Mouse (Mus musculus) embryonic facial prominence, embryonic 15.5 days (tissue): Measurements from ENCODE around the gene H2afy. TPM values are rescaled to one million over a fixed set of nuclear protein-coding genes. Genes with fewer than 3 reads are reported as not detected.
A peak's percentile ranks its signal among the peaks of the same experiment; 100 is the strongest.

Source experiments
- ATAC-seq: fragments of 200-750 bp; cut with Nextera tagmentation; 2 replicates; pipeline ENCODE4 v1.8.0; 2017; ENCODE audit warnings: low read depth, moderate TSS enrichment; ENCODE audit not compliant: insufficient number of reproducible peaks, low FRiP score, low TSS enrichment
- H3K27ac ChIP-seq: fragments of 300-500 bp; sonication (generic); replicated peaks from 2 replicates; pipeline ENCODE4 v1.5.1; 2015; ENCODE audit warnings: mild to moderate bottlenecking, inconsistent platforms
- H3K27me3 ChIP-seq: fragments of 300-500 bp; sonication (generic); 2 replicates; pipeline ENCODE4 v1.6.1; 2015; ENCODE audit warnings: inconsistent platforms
- H3K36me3 ChIP-seq: fragments of 300-500 bp; sonication (generic); 2 replicates; pipeline ENCODE4 v1.6.1; 2015; ENCODE audit warnings: mild to moderate bottlenecking, inconsistent platforms
- H3K4me1 ChIP-seq: fragments of 300-500 bp; sonication (generic); 2 replicates; pipeline ENCODE4 v1.6.1; 2015; ENCODE audit warnings: inconsistent platforms
- H3K4me2 ChIP-seq: fragments of 300-500 bp; sonication (generic); replicated peaks from 2 replicates; pipeline ENCODE4 v1.6.1; 2015; ENCODE audit warnings: mild to moderate bottlenecking, inconsistent platforms
- H3K4me3 ChIP-seq: fragments of 300-500 bp; sonication (generic); replicated peaks from 2 replicates; pipeline ENCODE4 v1.5.1; 2015; ENCODE audit warnings: mild to moderate bottlenecking, inconsistent platforms
- H3K9ac ChIP-seq: fragments of 300-500 bp; sonication (generic); 2 replicates; pipeline ENCODE4 v1.6.1; 2015; ENCODE audit warnings: inconsistent platforms
- H3K9me3 ChIP-seq: fragments of 300-500 bp; sonication (generic); replicated peaks from 2 replicates; pipeline ENCODE4 v1.6.1; 2016; ENCODE audit warnings: inconsistent platforms
- WGBS: fragments of 180-500 bp; shearing (Covaris S2); methylation state at CpG from one replicate; pipeline ENCODE4 v1.1.7; 2015; 5-methylcytosine and 5-hydroxymethylcytosine counted together
- polyA plus RNA-seq: library from polyadenylated mRNA; unstranded; fragments of >200 nt; fragmentation: Nextera tagmentation; extraction: Ambion mirVana; gene quantifications from 2 replicates; pipeline ENCODE4 v1.2.1, GENCODE M21; 2015

H2afy gene
- polyA plus RNA-seq, 1 experiment from 2014 or later, result 292 TPM

DNA sequence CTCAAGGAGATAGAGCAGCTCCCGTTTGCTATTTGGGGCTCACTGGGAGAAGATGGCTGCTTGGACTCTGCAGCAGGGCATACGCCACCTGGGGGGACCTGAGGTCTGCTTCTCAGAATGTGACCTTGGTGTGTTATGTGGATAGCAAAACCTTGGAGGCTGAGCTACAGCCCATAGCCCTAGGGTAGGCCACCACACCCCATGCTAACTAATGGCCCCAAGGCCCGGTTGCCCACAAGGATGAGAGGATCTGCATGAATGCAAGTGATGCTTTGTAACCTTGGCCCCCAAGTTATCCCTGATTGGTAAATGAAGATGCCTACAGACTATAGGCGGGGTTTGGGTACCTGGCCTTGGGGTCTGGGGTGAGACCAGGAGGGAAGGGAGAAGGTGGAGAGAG is 26.5 kb downstream of the H2afy start:
- WGBS, result 83% methylated on average over 4 of the region's 4 CpGs
- H3K9ac ChIP-seq, result no peak overlapping the region

DNA sequence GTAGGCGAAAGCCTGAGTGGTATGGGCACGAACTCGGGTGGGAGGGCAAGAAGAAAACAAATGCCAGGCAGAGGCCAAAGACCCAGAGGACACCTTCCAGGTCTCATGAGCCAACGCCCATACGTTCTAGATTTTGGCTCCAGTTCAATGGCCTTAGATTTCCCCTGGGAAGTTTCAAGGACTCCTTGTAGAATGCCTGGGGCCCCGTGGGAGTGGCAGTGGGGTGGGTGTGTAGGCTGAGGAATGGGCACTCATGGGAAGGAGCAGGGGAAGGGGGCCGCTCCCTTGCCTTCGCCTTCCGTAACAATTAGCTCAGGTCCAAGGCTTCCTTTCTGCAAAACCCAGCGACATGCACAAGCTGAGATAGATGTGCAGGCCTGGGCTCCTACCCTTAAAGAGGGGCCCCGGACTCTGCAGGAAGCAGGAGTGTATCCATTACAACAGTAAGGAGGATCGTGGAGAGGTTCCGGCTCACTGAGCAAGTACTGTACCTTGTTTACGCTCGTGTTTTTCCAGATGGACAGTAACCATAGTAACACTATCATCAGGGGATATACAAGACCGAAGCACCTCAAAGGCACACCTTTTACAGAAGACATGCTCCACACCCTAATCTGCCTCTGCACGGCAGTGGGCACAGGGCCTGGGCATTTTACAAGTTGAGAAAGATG is 27.2 kb downstream of the H2afy start:
- peaks cover 58% of the 10 kb centered on the region for H3K4me1 ChIP-seq

More for the DNA sequence above, 26.5 kb downstream of the H2afy start:
- ATAC-seq, result no peak
- Histone ChIP-seq H3K36me3 (0 out of 2 replicates have a peak, but pooled peaks cover 4% of the 10 kb centered on the region), H3K9me3 (no peaks in the 10 kb centered on the region), H3K27ac (no peak overlapping the region), H3K4me3 (no peak overlapping the region), H3K4me2 (no peak overlapping the region), H3K27me3 (no peaks in the 10 kb centered on the region), H3K4me1 (peaks cover 64% of the 10 kb centered on the region)

DNA sequence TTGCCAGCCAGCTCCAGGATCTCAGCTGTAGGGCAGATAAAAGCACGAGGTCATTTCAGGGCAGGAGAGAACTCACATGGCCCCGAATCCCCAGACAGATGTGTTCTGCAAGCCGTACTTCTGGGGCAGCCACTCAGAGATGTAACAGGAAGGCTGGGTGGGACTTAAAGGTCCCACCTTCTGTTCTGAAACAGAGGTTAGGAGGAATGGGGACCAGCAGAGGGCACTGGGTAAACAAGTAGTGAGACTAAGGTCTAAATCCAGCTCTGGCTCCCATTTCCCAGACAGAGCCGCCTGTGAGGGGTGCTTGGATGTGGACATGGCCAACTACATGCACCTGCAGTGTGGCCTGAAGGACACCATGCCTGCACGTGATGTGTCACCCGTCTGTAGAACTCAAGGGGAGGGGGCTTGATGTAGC is 31.2 kb downstream of the H2afy start:
- no peak overlapping the region for H3K4me3 ChIP-seq
- 79% methylated on average over 6 of the region's 6 CpGs for WGBS
- no peak overlapping the region for H3K9ac ChIP-seq
- peaks cover 38% of the 10 kb centered on the region for H3K4me1 ChIP-seq
- no peak overlapping the region for H3K4me2 ChIP-seq
- H3K27ac ChIP-seq, result no peak overlapping the region
- peaks cover 31% of the 10 kb centered on the region for H3K36me3 ChIP-seq
- no peaks in the 10 kb centered on the region for H3K27me3 ChIP-seq
- no peak for ATAC-seq
- no peaks in the 10 kb centered on the region for H3K9me3 ChIP-seq

More for the DNA sequence above, 27.2 kb downstream of the H2afy start:
- peak; percentile 21; the same call in 1 of the 2 replicates for ATAC-seq
- H3K4me2 ChIP-seq, result no peak overlapping the region
- H3K36me3 ChIP-seq, result 0 out of 2 replicates have a peak, but pooled peaks cover 11% of the 10 kb centered on the region
- no peaks in the 10 kb centered on the region for H3K9me3 ChIP-seq
- H3K4me3 ChIP-seq, result no peak overlapping the region
- H3K27me3 ChIP-seq, result no peaks in the 10 kb centered on the region
- WGBS, result 59% methylated on average over 17 of the region's 17 CpGs
- H3K27ac ChIP-seq, result no peak overlapping the region
- no peak overlapping the region for H3K9ac ChIP-seq

DNA sequence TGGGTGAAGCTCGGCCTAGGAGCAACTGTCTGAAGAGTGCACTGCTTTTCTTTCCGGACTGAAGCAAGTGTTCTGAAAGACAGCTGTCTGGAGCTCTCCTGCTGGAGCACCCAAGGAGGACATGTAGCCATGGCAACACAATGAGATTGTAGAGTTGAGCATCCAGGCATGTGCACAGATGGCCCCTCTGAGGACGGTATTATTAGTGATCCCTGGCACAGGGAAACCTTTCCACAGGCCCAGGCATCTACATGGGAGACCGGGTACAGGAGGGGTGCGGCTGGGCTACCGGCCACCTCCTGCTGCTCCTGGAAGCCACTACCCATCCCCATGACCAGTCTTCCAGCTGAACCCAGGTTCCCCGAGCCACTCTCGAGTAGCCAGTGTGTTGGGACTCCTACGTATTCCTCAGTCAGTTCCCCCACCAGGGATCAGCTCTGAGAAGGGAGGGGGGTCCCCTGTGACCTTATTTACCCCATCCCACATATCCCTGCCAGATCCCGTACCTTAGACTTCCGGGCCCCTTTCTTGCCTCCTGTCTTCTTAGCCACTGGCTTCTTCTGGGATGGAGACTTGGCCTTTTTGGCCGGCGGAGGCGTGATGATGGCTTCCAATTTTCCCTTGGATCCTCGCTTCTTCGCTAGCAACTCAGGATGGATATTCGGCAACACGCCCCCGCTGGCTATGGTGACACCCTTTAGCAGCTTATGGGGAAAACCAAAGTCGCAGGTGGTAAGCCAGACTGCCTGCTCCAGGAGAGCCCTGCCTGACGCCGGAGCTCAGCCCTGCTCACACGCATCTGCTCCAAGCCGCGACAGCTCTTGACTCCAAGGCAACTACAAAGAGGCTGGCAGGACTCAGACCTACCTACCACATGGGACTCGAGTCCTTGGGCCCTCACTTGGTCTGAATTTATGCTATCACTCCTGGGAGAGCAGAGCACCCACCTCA is 32.1 kb downstream of the H2afy start:
- no peak overlapping the region for H3K9ac ChIP-seq
- ATAC-seq, result no peak
- H3K4me2 ChIP-seq, result no peak overlapping the region
- no peaks in the 10 kb centered on the region for H3K27me3 ChIP-seq
- H3K4me1 ChIP-seq, result peaks cover 29% of the 10 kb centered on the region
- H3K9me3 ChIP-seq, result no peaks in the 10 kb centered on the region
- peaks cover 35% of the 10 kb centered on the region for H3K36me3 ChIP-seq
- H3K4me3 ChIP-seq, result no peak overlapping the region
- H3K27ac ChIP-seq, result no peak overlapping the region
- WGBS, result 91% methylated on average over 26 of the region's 26 CpGs

DNA sequence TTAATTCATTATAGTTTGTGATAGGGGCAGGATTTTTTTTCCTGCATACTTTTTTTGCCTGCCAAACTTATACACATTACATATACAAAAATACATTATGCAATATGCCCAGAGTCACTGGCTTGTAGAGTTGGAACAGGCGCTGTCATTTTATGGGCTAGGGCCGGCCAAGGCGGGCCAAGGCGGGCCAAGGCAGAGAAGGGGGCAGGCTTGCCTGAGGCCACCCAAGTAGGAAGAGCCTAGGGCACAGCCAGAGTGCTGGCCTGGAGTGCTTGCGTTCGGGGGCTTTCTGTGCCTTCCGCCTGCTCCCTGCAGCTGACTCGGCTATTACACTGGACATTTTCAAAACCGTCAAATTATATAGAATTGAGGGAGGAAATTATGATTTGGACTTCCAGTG is 34.0 kb downstream of the H2afy start:
- H3K27ac ChIP-seq, result peak overlapping the region; percentile 55; the same call in 1 of the 2 replicates

DNA sequence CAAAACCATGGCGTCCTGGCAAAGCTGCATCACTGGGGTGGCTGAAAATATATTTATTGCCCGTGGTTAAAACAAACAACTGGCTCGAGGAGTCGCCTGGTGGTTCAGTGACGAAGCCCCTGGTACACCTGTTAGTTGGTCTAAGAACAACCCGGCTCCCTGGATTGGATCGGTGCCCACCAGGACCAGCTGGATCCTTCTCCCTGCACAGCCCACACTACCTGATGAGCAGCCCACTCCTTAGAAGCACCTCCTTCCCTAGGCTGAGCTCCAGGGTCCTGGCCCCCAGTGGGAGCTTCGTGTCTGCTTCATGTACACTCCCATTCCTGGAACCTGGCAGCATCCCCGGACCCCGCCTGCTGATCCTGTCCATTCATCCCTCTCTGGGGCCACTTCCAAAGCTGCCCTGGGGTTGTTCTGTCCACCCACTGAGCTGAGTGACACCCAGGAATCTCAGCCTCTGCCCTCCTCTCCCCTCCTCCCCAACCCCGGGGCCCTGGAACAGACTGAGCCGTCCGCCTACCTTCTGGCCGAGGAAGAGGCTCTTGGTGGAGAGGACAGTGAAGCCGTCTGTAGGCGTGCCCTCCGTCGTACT is 40.5 kb downstream of the H2afy start:
- Histone ChIP-seq H3K27ac (no peak overlapping the region), H3K4me1 (peaks cover 21% of the 10 kb centered on the region), H3K9ac (no peak overlapping the region), H3K4me2 (no peak overlapping the region), H3K4me3 (no peak overlapping the region), H3K9me3 (no peaks in the 10 kb centered on the region), H3K36me3 (peaks cover 44% of the 10 kb centered on the region), H3K27me3 (no peaks in the 10 kb centered on the region)
- WGBS, result 83% methylated on average over 18 of the region's 18 CpGs
- 0 out of 2 replicates have a peak, but pooled peaks have one; percentile 15 for ATAC-seq

More for the DNA sequence above, 34.0 kb downstream of the H2afy start:
- Histone ChIP-seq H3K36me3 (peaks cover 38% of the 10 kb centered on the region), H3K4me1 (peaks cover 19% of the 10 kb centered on the region), H3K9me3 (no peaks in the 10 kb centered on the region), H3K27me3 (no peaks in the 10 kb centered on the region), H3K9ac (peak overlapping the region; percentile 15; the same call in 1 of the 2 replicates), H3K4me3 (no peak overlapping the region), H3K4me2 (0 out of 2 replicates have a peak overlapping the region, but pooled peaks have one; percentile 3)
- 45% methylated on average over 9 of the region's 9 CpGs for WGBS
- ATAC-seq, result peak; percentile 70; the same call in 1 of the 2 replicates

DNA sequence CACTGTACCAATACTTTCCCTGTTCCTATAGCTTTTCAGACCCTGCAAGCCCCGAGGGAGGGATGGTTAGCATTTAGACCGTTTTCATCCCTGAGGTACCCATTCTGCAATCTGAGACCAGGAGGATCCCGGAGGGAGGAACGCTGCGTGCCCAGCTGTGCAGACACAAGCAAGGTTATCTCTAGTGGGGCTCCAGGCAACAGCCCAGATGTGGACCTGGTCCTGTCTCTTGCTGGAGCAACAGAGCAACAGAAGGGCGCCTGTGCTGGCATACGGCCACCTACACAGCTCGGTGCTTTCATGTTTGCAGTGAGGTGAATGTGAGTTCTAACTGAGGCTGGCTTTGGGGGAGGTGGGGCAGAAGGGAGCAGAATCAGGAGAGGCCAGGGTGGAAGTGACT is 41.6 kb downstream of the H2afy start:
- no peak overlapping the region for H3K4me3 ChIP-seq

DNA sequence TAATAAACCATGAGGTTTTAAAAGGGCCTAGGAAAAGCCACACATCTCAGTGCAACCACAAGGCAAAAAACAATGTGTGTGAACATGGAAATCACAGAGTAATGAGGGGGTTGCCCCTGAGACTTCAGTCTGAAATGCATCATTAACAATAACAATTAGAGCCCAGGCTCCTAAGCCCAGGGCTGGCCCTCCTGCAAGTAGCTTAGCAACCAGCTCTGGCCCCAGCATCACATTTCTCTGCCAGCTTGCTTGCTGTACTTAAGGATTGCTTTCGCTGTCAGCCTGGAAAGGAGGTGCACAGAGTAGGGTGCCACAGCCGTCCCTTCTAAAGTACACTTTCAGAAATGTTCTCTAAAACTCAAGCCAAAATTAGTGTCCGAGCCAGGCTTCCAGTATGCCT is 42.5 kb downstream of the H2afy start:
- no peak overlapping the region for H3K27ac ChIP-seq
- ATAC-seq, result no peak
- H3K9me3 ChIP-seq, result no peaks in the 10 kb centered on the region
- no peaks in the 10 kb centered on the region for H3K27me3 ChIP-seq
- no peak overlapping the region for H3K4me2 ChIP-seq
- H3K4me1 ChIP-seq, result peaks cover 23% of the 10 kb centered on the region
- 81% methylated on average over 3 of the region's 3 CpGs for WGBS
- H3K36me3 ChIP-seq, result peaks cover 48% of the 10 kb centered on the region
- H3K9ac ChIP-seq, result no peak overlapping the region
- H3K4me3 ChIP-seq, result no peak overlapping the region

More for the DNA sequence above, 41.6 kb downstream of the H2afy start:
- Histone ChIP-seq H3K9ac (no peak overlapping the region), H3K27ac (no peak overlapping the region), H3K4me1 (peaks cover 21% of the 10 kb centered on the region), H3K4me2 (no peak overlapping the region), H3K36me3 (peaks cover 46% of the 10 kb centered on the region), H3K27me3 (no peaks in the 10 kb centered on the region), H3K9me3 (no peaks in the 10 kb centered on the region)
- WGBS, result 62% methylated on average over 8 of the region's 8 CpGs
- ATAC-seq, result peak; percentile 53; the same call in 1 of the 2 replicates

DNA sequence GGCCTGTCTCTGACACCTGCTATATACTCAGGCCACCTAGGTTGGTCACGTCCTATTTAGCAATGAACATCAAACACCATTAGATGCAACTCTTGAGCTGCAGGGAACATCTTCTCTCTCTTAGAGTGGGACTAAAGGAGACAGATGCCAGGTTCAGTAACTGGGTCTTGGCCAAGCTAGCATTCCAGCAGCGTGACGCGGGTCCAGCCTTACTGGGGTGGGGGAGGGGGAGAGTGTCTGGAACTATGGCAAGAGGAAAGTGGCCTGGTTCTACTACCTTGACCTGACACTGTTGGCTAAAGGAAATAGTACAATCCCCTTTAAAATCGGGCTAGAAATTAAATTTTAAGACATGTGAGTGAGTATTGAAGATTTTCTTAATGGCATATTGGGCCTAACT is 43.6 kb downstream of the H2afy start:
- Histone ChIP-seq H3K27me3 (no peaks in the 10 kb centered on the region), H3K9me3 (no peaks in the 10 kb centered on the region), H3K4me2 (no peak overlapping the region), H3K4me3 (no peak overlapping the region), H3K9ac (no peak overlapping the region), H3K36me3 (peaks cover 53% of the 10 kb centered on the region), H3K27ac (no peak overlapping the region), H3K4me1 (peaks cover 31% of the 10 kb centered on the region)
- ATAC-seq, result no peak
- WGBS, result 74% methylated on average over 5 of the region's 5 CpGs

DNA sequence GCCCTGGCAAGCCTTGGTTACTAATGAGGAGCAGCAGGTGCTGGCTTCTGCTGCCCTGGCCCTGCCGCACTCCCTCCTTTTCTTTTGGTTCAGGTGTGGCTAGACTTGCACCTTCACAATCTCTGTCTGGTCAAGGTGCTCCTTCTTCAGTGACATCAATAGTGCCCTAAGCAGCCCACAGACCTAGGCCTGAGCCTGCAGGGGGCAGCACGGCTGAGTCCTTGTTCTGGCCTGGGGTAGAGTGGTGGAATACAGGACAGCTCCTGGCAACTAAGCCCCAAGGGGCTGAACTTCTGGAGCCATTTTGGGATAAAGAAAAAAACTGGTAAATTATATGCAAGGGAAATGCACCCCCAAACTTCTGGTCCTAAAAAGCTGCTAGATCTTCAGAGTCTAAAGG is 45.6 kb downstream of the H2afy start:
- Histone ChIP-seq H3K9me3 (no peaks in the 10 kb centered on the region), H3K4me2 (no peak overlapping the region), H3K4me1 (peaks cover 43% of the 10 kb centered on the region), H3K27me3 (no peaks in the 10 kb centered on the region), H3K4me3 (no peak overlapping the region), H3K27ac (no peak overlapping the region), H3K36me3 (peaks cover 54% of the 10 kb centered on the region), H3K9ac (no peak overlapping the region)
- WGBS, result 80% methylated on average over 2 of the region's 2 CpGs
- ATAC-seq, result no peak

DNA sequence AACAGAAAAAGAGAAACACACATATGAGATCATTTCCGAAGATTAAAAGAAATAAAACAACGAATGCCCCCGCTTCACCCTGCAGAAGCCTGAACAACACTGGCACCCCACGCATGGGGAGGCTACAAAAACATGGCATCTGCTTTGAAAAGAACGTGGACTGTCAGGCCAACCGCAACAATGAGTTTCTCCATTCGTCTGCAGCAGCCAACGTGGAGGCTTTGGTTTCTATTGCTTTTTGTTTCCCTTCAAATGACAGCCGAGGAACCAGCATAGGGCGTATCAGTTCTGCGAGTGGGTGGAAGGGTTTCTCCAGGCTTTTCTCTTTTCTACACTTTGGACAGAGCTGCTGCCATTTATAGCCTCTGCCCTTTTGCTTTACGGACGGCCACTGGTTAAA is 47.6 kb downstream of the H2afy start:
- H3K9ac ChIP-seq, result no peak overlapping the region
- no peaks in the 10 kb centered on the region for H3K27me3 ChIP-seq
- H3K4me3 ChIP-seq, result no peak overlapping the region
- no peaks in the 10 kb centered on the region for H3K9me3 ChIP-seq
- H3K36me3 ChIP-seq, result peaks cover 49% of the 10 kb centered on the region
- peaks cover 34% of the 10 kb centered on the region; the same call in 1 of the 2 replicates for H3K4me1 ChIP-seq
- WGBS, result 76% methylated on average over 13 of the region's 13 CpGs
- H3K4me2 ChIP-seq, result no peak overlapping the region
- H3K27ac ChIP-seq, result no peak overlapping the region
- ATAC-seq, result no peak
